Mouse (Mus musculus) C2C12 (cell line): ENCODE data around the gene Gng8.
A peak's percentile ranks its signal among the peaks of the same experiment; 100 is the strongest.

Experiments
- CTCF ChIP-seq: IDR thresholded peaks from one replicate; pipeline ENCODE4 v1.5.1; 2011; ENCODE audit not compliant: control insufficient read depth, insufficient read depth, insufficient read length
- MAX ChIP-seq: IDR thresholded peaks from one replicate; pipeline ENCODE4 v1.6.1; 2011; ENCODE audit warnings: mild to moderate bottlenecking, control low read depth
- MYOG ChIP-seq: IDR thresholded peaks from one replicate; pipeline ENCODE4 v1.6.1; 2011; ENCODE audit not compliant: control insufficient read depth, insufficient read length; ENCODE audit errors: extremely low read depth

- TF ChIP-seq MAX (no peak), CTCF (peak; percentile 91), MYOG (no peak)
Measured at GRCm38 (mm10) chr7:16874190-16874589, 17.4 kb upstream of the Gng8 start.
